ENCODE assay signal across 10 mouse cellular contexts in the genomic region with DNA sequence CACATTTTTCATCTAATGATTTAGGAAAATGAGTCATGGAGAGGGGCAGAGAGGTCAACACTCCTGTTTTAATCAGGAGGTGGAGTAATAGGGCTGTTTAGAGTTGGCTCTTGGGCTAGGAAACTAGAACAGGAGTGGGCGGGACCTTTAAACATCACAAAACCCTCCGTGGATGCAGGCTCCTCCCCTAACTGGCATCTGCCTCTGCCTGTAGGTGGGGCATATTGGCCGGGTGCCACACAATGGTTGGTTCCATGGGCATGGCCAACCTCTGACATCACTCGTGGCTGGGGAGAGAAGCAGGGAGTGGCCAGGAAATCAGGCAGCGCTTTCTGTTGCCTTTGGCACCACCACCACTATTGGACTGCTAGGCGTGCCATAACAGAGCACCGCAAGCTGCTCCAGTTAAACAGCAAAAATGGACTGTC.
A peak's percentile ranks its signal among the peaks of the same experiment; 100 is the strongest.
DNase-seq lines count a peak whose midpoint lies in the region; ATAC-seq and TF ChIP-seq lines count a peak whose summit lies in the region.
"Had no signal": no experiment of that assay in that cellular context is flagged by ENCODE, and none has a peak within 500 bp of the region (broad histone marks: within the 10 kb centered on the region; RNA-seq: fewer than 3 reads in every experiment).

No protein-coding gene starts in this region.

- H3K4me1 ChIP-seq in heart, embryonic 15.5 days (replicated peaks): 0 out of 2 replicates have a peak, but pooled peaks cover 4% of the 10 kb centered on the region
- peaks cover 3% of the 10 kb centered on the region; the same call in 1 of the 2 replicates for H3K4me1 ChIP-seq in lung, adult 2 months (ENCODE audit: control insufficient read depth, insufficient read depth, low read length)
- H3K4me1 ChIP-seq: embryonic facial prominence, embryonic 13.5 days had no signal

- H3K27ac ChIP-seq in heart, embryonic 15.5 days: no peak overlapping the region
- H3K27ac ChIP-seq: embryonic facial prominence, embryonic 13.5 days; liver, embryonic 13.5 days had no signal

- H3K4me3 ChIP-seq in heart, embryonic 15.5 days: no peak overlapping the region
- H3K4me3 ChIP-seq in lung, adult 2 months (replicated peaks; ENCODE audit: extremely low read depth, low read depth, low read length): no peak overlapping the region
- H3K4me3 ChIP-seq: embryonic facial prominence, embryonic 13.5 days; liver, embryonic 13.5 days had no signal

- TF ChIP-seq CTCF in lung, adult 2 months (IDR thresholded peaks at IDR 0.05; ENCODE audit: insufficient read depth, low read length): no peak

- 78% methylated on average over 7 of the region's 7 CpGs for WGBS in heart, embryonic 15.5 days
- WGBS in lung, adult 2 months: 18% methylated on average over 7 of the region's 7 CpGs

- H3K36me3 ChIP-seq in heart, embryonic 15.5 days: peaks cover 22% of the 10 kb centered on the region; the same call in 1 of the 2 replicates

- ATAC-seq in cerebellum, adult (ENCODE audit: insufficient number of reproducible peaks, low FRiP score, low TSS enrichment): no peak
- 0 out of 2 replicates have a peak, but pooled peaks have one; percentile 19 for ATAC-seq in heart, embryonic 15.5 days (replicated peaks; ENCODE audit: insufficient number of reproducible peaks, insufficient read depth, low FRiP score, low read depth)
- ATAC-seq in erythroid progenitor cell, adult 5-6 weeks (replicated peaks; ENCODE audit: low FRiP score, poor library complexity, severe bottlenecking): no peak

- H3K9ac ChIP-seq in heart, embryonic 15.5 days: no peak overlapping the region
- H3K9ac ChIP-seq: embryonic facial prominence, embryonic 13.5 days; liver, embryonic 13.5 days had no signal

- TF ChIP-seq POLR2A in lung, adult 2 months (IDR thresholded peaks at IDR 0.05; ENCODE audit: borderline replicate concordance, extremely low read depth, low read depth, low read length): no peak

- no peaks in the 10 kb centered on the region for H3K9me3 ChIP-seq in heart, embryonic 15.5 days (replicated peaks)
- H3K9me3 ChIP-seq: embryonic facial prominence, embryonic 13.5 days; liver, embryonic 13.5 days had no signal

- no peaks in the 10 kb centered on the region for H3K27me3 ChIP-seq in heart, embryonic 15.5 days
- H3K27me3 ChIP-seq: embryonic facial prominence, embryonic 13.5 days; liver, embryonic 13.5 days had no signal

- peak; percentile 47 to 60 for DNase-seq in cerebellum, postnatal 36 days
- DNase-seq in right cerebral cortex, postnatal 4 days: peak; percentile 20
- DNase-seq in right cerebral cortex, adult 2 months (ENCODE audit: low spot score in 2 of 2): no peak
- peak; percentile 93 for DNase-seq in lung, adult 2 months
- peak; percentile 58 for DNase-seq in urinary bladder, adult 2 months (ENCODE audit: low spot score)
- DNase-seq: liver, embryonic 13.5 days had no signal

- no peak overlapping the region for H3K4me2 ChIP-seq in heart, embryonic 15.5 days
- H3K4me2 ChIP-seq: embryonic facial prominence, embryonic 13.5 days; liver, embryonic 13.5 days had no signal

Comparison
In these comparisons a context has a peak if more than half of its experiments do, and no peak if none do; other contexts are left out.
1. DNase-seq: peak in cerebellum, postnatal 36 days (2 of 2), right cerebral cortex, postnatal 4 days (single experiment), lung, adult 2 months (single experiment) and urinary bladder, adult 2 months (single experiment); none in right cerebral cortex, adult 2 months (0 of 2).